Mouse (Mus musculus): ENCODE data around the gene Nacc2. TPM values are rescaled to one million over a fixed set of nuclear protein-coding genes. Genes with fewer than 3 reads are reported as not detected.

Nacc2 gene
- total and polyA plus RNA-seq, 2 experiments, result 6.0 to 22.2 TPM

DNA sequence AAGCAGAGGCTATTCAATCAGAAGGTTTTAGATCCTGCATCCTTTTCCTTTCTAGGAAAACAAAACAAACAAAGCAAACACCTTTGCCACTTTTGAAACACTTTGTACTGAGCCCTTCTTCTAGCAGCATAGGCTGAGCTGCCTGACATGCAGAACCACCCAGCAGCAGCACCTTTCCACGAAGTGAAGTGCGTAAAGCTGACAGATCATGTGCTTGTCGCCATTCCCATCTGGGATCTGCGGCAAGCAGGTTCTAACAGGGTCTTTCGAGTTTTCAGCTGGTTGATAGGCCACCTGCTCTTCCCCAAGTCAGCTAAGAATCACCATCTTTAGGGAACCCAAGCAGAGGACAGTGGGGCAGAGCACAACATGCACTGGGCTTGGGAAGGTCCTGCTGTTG is 66.8 kb downstream of the Nacc2 start:
- Histone ChIP-seq H3K4me1 (ENCODE audit: control insufficient read depth, insufficient read depth, low read length) (no peaks in the 10 kb centered on the region), H3K27me3 (ENCODE audit: control insufficient read depth, insufficient read depth, low read length) (no peaks in the 10 kb centered on the region), H3K79me2 (ENCODE audit: control insufficient read depth, insufficient read depth, low read length) (no peaks in the 10 kb centered on the region), H3K9ac (ENCODE audit: low read depth, low read length) (no peak overlapping the region), H3K4me3 (ENCODE audit: insufficient read depth, low read depth, low read length) (no peak overlapping the region), H3K36me3 (ENCODE audit: control insufficient read depth, insufficient read depth, low read length) (peaks cover 2% of the 10 kb centered on the region; the same call in 1 of the 2 replicates), H3K27ac (replicated peaks; ENCODE audit: insufficient read depth, low read depth, low read length) (no peak overlapping the region)
- no peak for DNase-seq (ENCODE audit: extremely low read depth, low read depth, low spot score)
- WGBS, result 81% methylated on average over 5 of the region's 5 CpGs
- TF ChIP-seq CTCF (IDR thresholded peaks at IDR 0.05; ENCODE audit: low read depth, low read length) (no peak), POLR2A (IDR thresholded peaks at IDR 0.05; ENCODE audit: extremely low read depth, insufficient read depth, low read length) (no peak)

GRCm38 (mm10) chr2:26055747-26056102 is 67.3 kb downstream of the Nacc2 start:
- WGBS, result 62% methylated on average over 2 of the region's 2 CpGs

GRCm38 (mm10) chr2:26055046-26055746 is 67.8 kb downstream of the Nacc2 start:
- peak; percentile 28 for DNase-seq (ENCODE audit: extremely low read depth, low read depth, low spot score)
- H3K27ac ChIP-seq (replicated peaks; ENCODE audit: insufficient read depth, low read depth, low read length), result no peak overlapping the region
- no peak overlapping the region for H3K4me3 ChIP-seq (ENCODE audit: insufficient read depth, low read depth, low read length)
- no peak overlapping the region for H3K9ac ChIP-seq (ENCODE audit: low read depth, low read length)
- TF ChIP-seq POLR2A (IDR thresholded peaks at IDR 0.05; ENCODE audit: extremely low read depth, insufficient read depth, low read length) (no peak), CTCF (IDR thresholded peaks at IDR 0.05; ENCODE audit: low read depth, low read length) (peak; percentile 98)
- H3K36me3 ChIP-seq (ENCODE audit: control insufficient read depth, insufficient read depth, low read length), result no peaks in the 10 kb centered on the region; the same call in 1 of the 2 replicates
- H3K4me1 ChIP-seq (ENCODE audit: control insufficient read depth, insufficient read depth, low read length), result no peaks in the 10 kb centered on the region
- H3K27me3 ChIP-seq (ENCODE audit: control insufficient read depth, insufficient read depth, low read length), result no peaks in the 10 kb centered on the region
- 60% methylated on average over 8 of the region's 8 CpGs for WGBS
- H3K79me2 ChIP-seq (ENCODE audit: control insufficient read depth, insufficient read depth, low read length), result no peaks in the 10 kb centered on the region

More at GRCm38 (mm10) chr2:26055747-26056102, 67.3 kb downstream of the Nacc2 start:
- Histone ChIP-seq H3K79me2 (ENCODE audit: control insufficient read depth, insufficient read depth, low read length) (no peaks in the 10 kb centered on the region), H3K4me3 (ENCODE audit: insufficient read depth, low read depth, low read length) (no peak overlapping the region), H3K9ac (ENCODE audit: low read depth, low read length) (no peak overlapping the region), H3K4me1 (ENCODE audit: control insufficient read depth, insufficient read depth, low read length) (no peaks in the 10 kb centered on the region), H3K27me3 (ENCODE audit: control insufficient read depth, insufficient read depth, low read length) (no peaks in the 10 kb centered on the region), H3K27ac (replicated peaks; ENCODE audit: insufficient read depth, low read depth, low read length) (no peak overlapping the region), H3K36me3 (ENCODE audit: control insufficient read depth, insufficient read depth, low read length) (peaks cover 2% of the 10 kb centered on the region; the same call in 1 of the 2 replicates)
- TF ChIP-seq CTCF (IDR thresholded peaks at IDR 0.05; ENCODE audit: low read depth, low read length) (no peak), POLR2A (IDR thresholded peaks at IDR 0.05; ENCODE audit: extremely low read depth, insufficient read depth, low read length) (no peak)
- no peak for DNase-seq (ENCODE audit: extremely low read depth, low read depth, low spot score)

DNA sequence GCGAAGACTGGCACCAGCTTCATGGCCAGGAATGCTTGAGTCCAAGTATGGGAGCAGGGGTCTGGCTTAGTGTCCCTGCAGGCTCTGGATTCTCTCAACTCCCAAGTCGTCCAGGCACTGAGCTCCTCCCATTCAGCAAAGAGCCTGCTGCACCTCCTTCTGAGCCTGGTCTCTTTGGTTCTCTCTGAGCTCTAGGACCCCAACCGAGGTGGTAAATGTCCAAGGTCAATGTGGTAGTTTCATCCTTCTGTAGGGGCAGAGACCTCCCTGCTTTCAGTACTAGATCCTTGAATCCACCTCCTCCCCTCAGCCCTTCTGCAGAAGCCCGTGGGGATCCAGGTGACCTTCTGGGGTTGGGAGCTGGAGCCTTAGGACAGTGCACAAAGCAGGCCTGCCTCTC is 70.2 kb downstream of the Nacc2 start:
- H3K4me3 ChIP-seq (ENCODE audit: insufficient read depth, low read depth, low read length), result no peak overlapping the region
- WGBS, result 53% methylated on average over 4 of the region's 4 CpGs
- no peaks in the 10 kb centered on the region for H3K36me3 ChIP-seq (ENCODE audit: control insufficient read depth, insufficient read depth, low read length)
- H3K27me3 ChIP-seq (ENCODE audit: control insufficient read depth, insufficient read depth, low read length), result no peaks in the 10 kb centered on the region
- TF ChIP-seq POLR2A (IDR thresholded peaks at IDR 0.05; ENCODE audit: extremely low read depth, insufficient read depth, low read length), result no peak
- TF ChIP-seq CTCF (IDR thresholded peaks at IDR 0.05; ENCODE audit: low read depth, low read length), result no peak
- DNase-seq (ENCODE audit: extremely low read depth, low read depth, low spot score), result no peak
- H3K79me2 ChIP-seq (ENCODE audit: control insufficient read depth, insufficient read depth, low read length), result no peaks in the 10 kb centered on the region
- no peaks in the 10 kb centered on the region for H3K4me1 ChIP-seq (ENCODE audit: control insufficient read depth, insufficient read depth, low read length)
- H3K27ac ChIP-seq (replicated peaks; ENCODE audit: insufficient read depth, low read depth, low read length), result no peak overlapping the region
- H3K9ac ChIP-seq (ENCODE audit: low read depth, low read length), result no peak overlapping the region

DNA sequence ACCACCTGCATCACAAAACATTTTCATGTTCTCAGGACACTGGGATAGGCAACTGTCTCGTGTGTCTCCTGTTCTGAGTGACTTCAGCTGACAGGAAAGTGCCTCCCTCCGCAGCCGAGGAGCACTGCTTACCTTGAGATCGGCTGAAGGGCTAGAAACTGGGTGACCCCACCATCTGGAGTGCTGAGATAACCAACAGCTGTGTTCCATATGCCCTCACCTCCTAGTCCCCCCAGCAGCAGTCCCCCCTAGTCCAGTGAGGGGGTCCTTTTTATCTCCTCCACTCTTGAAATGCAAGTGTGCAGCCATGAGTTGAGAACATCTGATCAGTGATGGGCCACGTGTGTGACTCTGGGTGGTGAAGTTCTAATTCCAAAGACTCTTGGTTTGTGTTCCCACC is 74.2 kb downstream of the Nacc2 start:
- no peak for TF ChIP-seq POLR2A (IDR thresholded peaks at IDR 0.05; ENCODE audit: extremely low read depth, insufficient read depth, low read length)
- no peak for TF ChIP-seq CTCF (IDR thresholded peaks at IDR 0.05; ENCODE audit: low read depth, low read length)
- Histone ChIP-seq H3K9ac (ENCODE audit: low read depth, low read length) (no peak overlapping the region), H3K4me1 (ENCODE audit: control insufficient read depth, insufficient read depth, low read length) (no peaks in the 10 kb centered on the region), H3K27ac (replicated peaks; ENCODE audit: insufficient read depth, low read depth, low read length) (no peak overlapping the region), H3K4me3 (ENCODE audit: insufficient read depth, low read depth, low read length) (no peak overlapping the region), H3K36me3 (ENCODE audit: control insufficient read depth, insufficient read depth, low read length) (no peaks in the 10 kb centered on the region), H3K79me2 (ENCODE audit: control insufficient read depth, insufficient read depth, low read length) (no peaks in the 10 kb centered on the region), H3K27me3 (ENCODE audit: control insufficient read depth, insufficient read depth, low read length) (no peaks in the 10 kb centered on the region)
- DNase-seq (ENCODE audit: extremely low read depth, low read depth, low spot score), result no peak
- WGBS, result 71% methylated on average over 5 of the region's 5 CpGs

- Histone ChIP-seq H3K27ac (replicated peaks; ENCODE audit: insufficient read depth, low read depth, low read length) (no peak overlapping the region), H3K36me3 (ENCODE audit: control insufficient read depth, insufficient read depth, low read length) (no peaks in the 10 kb centered on the region), H3K27me3 (ENCODE audit: control insufficient read depth, insufficient read depth, low read length) (no peaks in the 10 kb centered on the region; the same call in 1 of the 2 replicates), H3K9ac (ENCODE audit: low read depth, low read length) (no peak overlapping the region), H3K4me3 (ENCODE audit: insufficient read depth, low read depth, low read length) (no peak overlapping the region), H3K4me1 (ENCODE audit: control insufficient read depth, insufficient read depth, low read length) (no peaks in the 10 kb centered on the region), H3K79me2 (ENCODE audit: control insufficient read depth, insufficient read depth, low read length) (no peaks in the 10 kb centered on the region)
- DNase-seq (ENCODE audit: extremely low read depth, low read depth, low spot score), result no peak
- no peak for TF ChIP-seq CTCF (IDR thresholded peaks at IDR 0.05; ENCODE audit: low read depth, low read length)
- TF ChIP-seq POLR2A (IDR thresholded peaks at IDR 0.05; ENCODE audit: extremely low read depth, insufficient read depth, low read length), result no peak
- 62% methylated on average over 9 of the region's 9 CpGs for WGBS
These were observed 78.8 kb downstream of the Nacc2 start for GRCm38 (mm10) chr2:26044216-26044615.
